Mouse (Mus musculus) CD4-positive, CD25-positive, alpha-beta regulatory T cell, adult 4 months (primary cell): ENCODE measurements around the gene Cptp. TPM values are rescaled to one million over a fixed set of nuclear protein-coding genes. Genes with fewer than 3 reads are reported as not detected.

ENCODE experiments used
- ATAC-seq: one replicate; pipeline ENCODE4 v1.8.0; 2017
- polyA plus RNA-seq, 2 experiments: library from polyadenylated mRNA; unstranded; fragments of 100-300 nt; shearing (Covaris generic); gene quantifications; one replicate each; pipeline ENCODE4 v1.2.1; 2017

Gene Cptp
- polyA plus RNA-seq, 2 experiments from 2014 or later = 17.0 to 20.1 TPM

- peak; percentile 88 for ATAC-seq
These were observed 28.2 kb downstream of the Cptp start for GRCm38 (mm10) chr4:155841003-155841454.

GRCm38 (mm10) chr4:155840076-155841002 lies 28.9 kb downstream of the Cptp start:
- no peak for ATAC-seq

GRCm38 (mm10) chr4:155839483-155839910 lies 29.7 kb downstream of the Cptp start, which contains the start of gene Mxra8:
Mxra8 (plus strand) TSS chr4:155839680.
- ATAC-seq = no peak

- no peak for ATAC-seq
These were observed 30.8 kb downstream of the Cptp start for GRCm38 (mm10) chr4:155838187-155839153.

- ATAC-seq = no peak
These were observed 31.7 kb downstream of the Cptp start for GRCm38 (mm10) chr4:155837404-155838010.

GRCm38 (mm10) chr4:155833836-155834235 lies 35.4 kb downstream of the Cptp start:
- ATAC-seq = peak; percentile 44

GRCm38 (mm10) chr4:155833234-155833633 lies 36.0 kb downstream of the Cptp start:
- ATAC-seq = no peak

- no peak for ATAC-seq
These were observed 36.9 kb downstream of the Cptp start for GRCm38 (mm10) chr4:155832321-155832720.

GRCm38 (mm10) chr4:155831831-155832230 lies 37.4 kb downstream of the Cptp start:
- ATAC-seq = no peak

- ATAC-seq = peak; percentile 88
These were observed 38.0 kb downstream of the Cptp start, which contains the start of gene Aurkaip1 for GRCm38 (mm10) chr4:155831205-155831766. Aurkaip1 (plus strand) TSS chr4:155831272.

- ATAC-seq = no peak
These were observed 38.6 kb downstream of the Cptp start for GRCm38 (mm10) chr4:155830596-155830995.

- ATAC-seq = no peak
These were observed 39.4 kb downstream of the Cptp start for GRCm38 (mm10) chr4:155829866-155830265.

- ATAC-seq = no peak
These were observed 45.8 kb downstream of the Cptp start for GRCm38 (mm10) chr4:155823443-155823842.

GRCm38 (mm10) chr4:155821025-155821424 lies 48.2 kb downstream of the Cptp start:
- ATAC-seq = no peak

GRCm38 (mm10) chr4:155817533-155817932 lies 51.7 kb downstream of the Cptp start:
- ATAC-seq = no peak

Other genes starting within 250 kb of the Cptp start
- gene Cdk11b, start 244.6 kb downstream of the Cptp start, polyA plus RNA-seq = 100 to 1,000 TPM; 121 to 144 TPM
- gene Gm10563, start 224.0 kb downstream of the Cptp start, polyA plus RNA-seq = not detected
- gene Mmp23, start 216.1 kb downstream of the Cptp start, polyA plus RNA-seq = not detected
- gene Mib2, start 200.2 kb downstream of the Cptp start, polyA plus RNA-seq = 1 to 10 TPM; 4.8 to 5.1 TPM
- gene Fndc10, start 175.1 kb downstream of the Cptp start, polyA plus RNA-seq = 1 to 10 TPM in 1 of 2 experiments, under 1 TPM in 1; 0.59 to 1.4 TPM
- gene Ssu72, start 164.6 kb downstream of the Cptp start, polyA plus RNA-seq = 100 to 1,000 TPM; 153 to 164 TPM
- gene Tmem240, start 134.6 kb downstream of the Cptp start, polyA plus RNA-seq = under 1 TPM in 1 of 2 experiments, not detected in 1; 0.24 TPM
- 10 to 100 TPM; 22.9 to 32.9 TPM for gene Atad3a, start 108.3 kb downstream of the Cptp start, polyA plus RNA-seq
- under 1 TPM in 1 of 2 experiments, not detected in 1; 0.23 TPM for gene Vwa1, start 94.7 kb downstream of the Cptp start, polyA plus RNA-seq
- not detected for gene Tmem88b, start 83.6 kb downstream of the Cptp start, polyA plus RNA-seq
- not detected for gene Ankrd65, start 79.0 kb downstream of the Cptp start, polyA plus RNA-seq
- gene Mrpl20, start 66.6 kb downstream of the Cptp start, polyA plus RNA-seq = 100 to 1,000 TPM; 117 to 130 TPM
- gene Ccnl2, start 57.0 kb downstream of the Cptp start, polyA plus RNA-seq = 100 to 1,000 TPM in 1 of 2 experiments, 10 to 100 TPM in 1; 99.1 to 124 TPM
- gene Aurkaip1, start 38.2 kb downstream of the Cptp start, polyA plus RNA-seq = 100 to 1,000 TPM; 167 to 217 TPM
- gene Mxra8, start 29.8 kb downstream of the Cptp start, polyA plus RNA-seq = 1 to 10 TPM; 2.1 to 2.3 TPM
- 1 to 10 TPM; 2.2 to 4.7 TPM for gene Dvl1, start 22.0 kb downstream of the Cptp start, polyA plus RNA-seq
- under 1 TPM; 0.62 to 0.66 TPM for gene Tas1r3, start 6.1 kb downstream of the Cptp start, polyA plus RNA-seq
- 100 to 1,000 TPM in 1 of 2 experiments, 10 to 100 TPM in 1; 93.4 to 109 TPM for gene Ints11, start 106 bp upstream of the Cptp start, polyA plus RNA-seq
- gene Pusl1, start 22.3 kb upstream of the Cptp start, polyA plus RNA-seq = 10 to 100 TPM; 22.1 to 27.6 TPM
- gene Acap3, start 22.4 kb upstream of the Cptp start, polyA plus RNA-seq = 1 to 10 TPM; 3.2 to 4.1 TPM
- gene Ube2j2, start 74.4 kb upstream of the Cptp start, polyA plus RNA-seq = 10 to 100 TPM; 21.6 to 29.7 TPM
- 1 to 10 TPM; 7.6 TPM for gene C1qtnf12, start 92.9 kb upstream of the Cptp start, polyA plus RNA-seq
- 1 to 10 TPM in 1 of 2 experiments, under 1 TPM in 1; 0.92 to 1.3 TPM for gene B3galt6, start 123.2 kb upstream of the Cptp start, polyA plus RNA-seq
- gene Sdf4, start 123.4 kb upstream of the Cptp start, polyA plus RNA-seq = 100 to 1,000 TPM; 528 to 589 TPM
- gene Tnfrsf4, start 144.4 kb upstream of the Cptp start, polyA plus RNA-seq = 1,000 to 10,000 TPM; 1,065 to 1,393 TPM
- gene Tnfrsf18, start 156.7 kb upstream of the Cptp start, polyA plus RNA-seq = 100 to 1,000 TPM; 745 to 823 TPM
- gene Ttll10, start 190.0 kb upstream of the Cptp start, polyA plus RNA-seq = under 1 TPM; 0.35 to 0.81 TPM
- 10 to 100 TPM; 17.4 to 29.4 TPM for gene 9430015G10Rik, start 240.5 kb upstream of the Cptp start, polyA plus RNA-seq